Mouse (Mus musculus) CD4-positive helper T cell, adult 2 months (primary cell): Measurements from ENCODE around the gene Ddx42.

Source experiments
- DNase-seq: peaks from one replicate; pipeline ENCODE4 v3.0.0-alpha.2; 2012; ENCODE audit warnings: low read depth, missing footprints, low spot score

Gene Ddx42

GRCm38 (mm10) chr11:106216730-106217490 lies at the start of gene Ddx42:
TSS of gene Ddx42 (plus strand) at chr11:106216926.
- DNase-seq, result peak; percentile 98

- DNase-seq, result peak; percentile 89
Observed at GRCm38 (mm10) chr11:106167435-106167834, 49.3 kb upstream of the Ddx42 start.

- peak; percentile 82 for DNase-seq
Observed at GRCm38 (mm10) chr11:106170807-106171206, 45.9 kb upstream of the Ddx42 start.

- no peak for DNase-seq
Observed at GRCm38 (mm10) chr11:106173228-106173627, 43.5 kb upstream of the Ddx42 start.

- DNase-seq, result no peak
Observed at GRCm38 (mm10) chr11:106174372-106174771, 42.4 kb upstream of the Ddx42 start.

GRCm38 (mm10) chr11:106175081-106175480 lies 41.6 kb upstream of the Ddx42 start:
- no peak for DNase-seq

- no peak for DNase-seq
Observed at GRCm38 (mm10) chr11:106176372-106176771, 40.4 kb upstream of the Ddx42 start.

GRCm38 (mm10) chr11:106178036-106178782 lies 38.5 kb upstream of the Ddx42 start:
- no peak for DNase-seq

- DNase-seq, result no peak
Observed at GRCm38 (mm10) chr11:106179711-106180448, 36.8 kb upstream of the Ddx42 start.

- DNase-seq, result no peak
Observed at GRCm38 (mm10) chr11:106180449-106180801, 36.3 kb upstream of the Ddx42 start.

- DNase-seq, result no peak
Observed at GRCm38 (mm10) chr11:106187326-106187725, 29.4 kb upstream of the Ddx42 start.

- DNase-seq, result no peak
Observed at GRCm38 (mm10) chr11:106191716-106192115, 25.0 kb upstream of the Ddx42 start.

- no peak for DNase-seq
Observed at GRCm38 (mm10) chr11:106192241-106192640, 24.5 kb upstream of the Ddx42 start.

GRCm38 (mm10) chr11:106192657-106193370 lies 23.9 kb upstream of the Ddx42 start:
- DNase-seq, result peak; percentile 62

- DNase-seq, result peak; percentile 98
Observed at GRCm38 (mm10) chr11:106193371-106194154, 23.2 kb upstream of the Ddx42 start.

GRCm38 (mm10) chr11:106194155-106194541 lies 22.6 kb upstream of the Ddx42 start:
- DNase-seq, result no peak

GRCm38 (mm10) chr11:106194891-106195290 lies 21.8 kb upstream of the Ddx42 start:
- no peak for DNase-seq

- DNase-seq, result no peak
Observed at GRCm38 (mm10) chr11:106195341-106195740, 21.4 kb upstream of the Ddx42 start.

- no peak for DNase-seq
Observed at GRCm38 (mm10) chr11:106198277-106198676, 18.4 kb upstream of the Ddx42 start.

- peak; percentile 46 for DNase-seq
Observed at GRCm38 (mm10) chr11:106199997-106200396, 16.7 kb upstream of the Ddx42 start.

- peak; percentile 69 for DNase-seq
Observed at GRCm38 (mm10) chr11:106200756-106201155, 16.0 kb upstream of the Ddx42 start.
